22 mouse cellular contexts compared by ENCODE assay signal in genomic region chr14:20189751-20190150, GRCm38 (mm10). TPM values are rescaled to one million over a fixed set of nuclear protein-coding genes. Genes with fewer than 3 reads are reported as not detected.
DNase-seq lines count a peak whose midpoint lies in the region; ATAC-seq and TF ChIP-seq lines count a peak whose summit lies in the region.
"Had no signal": no experiment of that assay in that cellular context is flagged by ENCODE, and none has a peak within 500 bp of the region (broad histone marks: within the 10 kb centered on the region; RNA-seq: fewer than 3 reads in every experiment).

No protein-coding gene starts in this region.

- no peaks in the 10 kb centered on the region; the same call in 1 of the 2 replicates for H3K4me1 ChIP-seq in intestine, embryonic 16.5 days (ENCODE audit: control insufficient read depth, insufficient read depth, low read length)
- H3K4me1 ChIP-seq in kidney, postnatal 0 days (replicated peaks; ENCODE audit: insufficient read depth, low read length), result no peaks in the 10 kb centered on the region
- H3K4me1 ChIP-seq: limb, embryonic 13.5 days had no signal

- POLR2A ChIA-PET in Patski (lab: Charles Lee), result interaction anchor here (1.4 kb wide), 1 partner anchor 51 kb away, joined by 4 read pairs; no protein-coding TSS in a partner anchor

- CTCF ChIA-PET in Patski (lab: Charles Lee), result interaction anchor here (1.1 to 1.7 kb wide), 3 partner anchors 9 to 75 kb away, joined by 3 to 6 read pairs (median 4); no protein-coding TSS in a partner anchor

- in situ Hi-C loops in Patski (cut with MboI; ENCODE audit: low pct_unique_long_range_greater_than_20kb), result no loop called here

- DNase-seq in 3134 (ENCODE audit: extremely low read depth, insufficient read length, low spot score), result peak; percentile 24
- DNase-seq in Patski (ENCODE audit: low read depth, low spot score), result peak; percentile 87
- DNase-seq in kidney, postnatal 0 days (ENCODE audit: low spot score), result peak; percentile 30
- DNase-seq in layer of hippocampus, postnatal 25 days (ENCODE audit: extremely low spot score in 1 of 2, low spot score in 1 of 2), result no peak
- no peak for DNase-seq in layer of hippocampus, adult 11-12 months (ENCODE audit: low spot score)
- DNase-seq in heart, adult 11 months, result no peak
- DNase-seq: cerebellum, adult 9-11 months; gastrocnemius, postnatal 36 days; heart, postnatal 36 days; lung, postnatal 14 days; right cerebral cortex, adult 18-20 months; thymus, postnatal 25 days had no signal

- no peak overlapping the region for H3K4me2 ChIP-seq in intestine, embryonic 16.5 days (ENCODE audit: low read depth, low read length)
- H3K4me2 ChIP-seq in kidney, postnatal 0 days (ENCODE audit: low read length), result no peak overlapping the region
- H3K4me2 ChIP-seq: heart, embryonic 11.5 days; limb, embryonic 13.5 days; liver, embryonic 15.5 days had no signal

- no peak for TF ChIP-seq CTCF in Patski (IDR thresholded peaks at IDR 0.05)
- TF ChIP-seq CTCF in kidney, postnatal 0 days (IDR thresholded peaks at IDR 0.05; ENCODE audit: low read depth), result no peak

- WGBS in intestine, embryonic 16.5 days, result 67% methylated on average over 2 of the region's 2 CpGs
- WGBS in kidney, postnatal 0 days, result 45% methylated on average over 2 of the region's 2 CpGs

- no peaks in the 10 kb centered on the region for H3K36me3 ChIP-seq in intestine, embryonic 16.5 days (ENCODE audit: control insufficient read depth, insufficient read depth, low read length)
- H3K36me3 ChIP-seq in kidney, postnatal 0 days (ENCODE audit: insufficient read depth, low read length), result no peaks in the 10 kb centered on the region
- H3K36me3 ChIP-seq: limb, embryonic 13.5 days; liver, embryonic 15.5 days had no signal

- peak; percentile 95 for ATAC-seq in Patski
- ATAC-seq in intestine, embryonic 16.5 days, result peak; percentile 40; the same call in 1 of the 2 replicates
- peak; percentile 44; the same call in 1 of the 2 replicates for ATAC-seq in kidney, postnatal 0 days (replicated peaks; ENCODE audit: low FRiP score, low read depth)
- ATAC-seq in inflammation-experienced regulatory T-cells, adult 6 months, result no peak
- ATAC-seq: hindbrain, embryonic 16.5 days; midbrain, embryonic 16.5 days had no signal

- no peaks in the 10 kb centered on the region for H3K9me3 ChIP-seq in intestine, embryonic 16.5 days (ENCODE audit: control insufficient read depth, low read length)
- H3K9me3 ChIP-seq in kidney, postnatal 0 days (replicated peaks; ENCODE audit: low read length), result no peaks in the 10 kb centered on the region
- H3K9me3 ChIP-seq: limb, embryonic 13.5 days; liver, embryonic 15.5 days; megakaryocyte, embryonic 14.5 days had no signal

- no peak overlapping the region for H3K4me3 ChIP-seq in intestine, embryonic 16.5 days (ENCODE audit: low read length)
- H3K4me3 ChIP-seq in kidney, postnatal 0 days (replicated peaks; ENCODE audit: low read depth, low read length), result no peak overlapping the region
- H3K4me3 ChIP-seq: layer of hippocampus, adult 2 months; left cerebral cortex, adult 2 months; limb, embryonic 13.5 days; liver, embryonic 15.5 days; megakaryocyte, embryonic 14.5 days had no signal

- H3K27ac ChIP-seq in intestine, embryonic 16.5 days (ENCODE audit: low read length), result no peak overlapping the region
- no peak overlapping the region for H3K27ac ChIP-seq in kidney, postnatal 0 days
- H3K27ac ChIP-seq: layer of hippocampus, adult 2 months; left cerebral cortex, adult 2 months; limb, embryonic 13.5 days; liver, embryonic 15.5 days had no signal

- no peaks in the 10 kb centered on the region for H3K27me3 ChIP-seq in Patski
- H3K27me3 ChIP-seq in intestine, embryonic 16.5 days (replicated peaks; ENCODE audit: control insufficient read depth, insufficient read depth, low read length), result no peaks in the 10 kb centered on the region
- no peaks in the 10 kb centered on the region for H3K27me3 ChIP-seq in kidney, postnatal 0 days (ENCODE audit: insufficient read depth, low read length)
- H3K27me3 ChIP-seq: limb, embryonic 13.5 days; liver, embryonic 15.5 days; megakaryocyte, embryonic 14.5 days had no signal

- H3K9ac ChIP-seq in intestine, embryonic 16.5 days (ENCODE audit: low read depth, low read length), result no peak overlapping the region
- H3K9ac ChIP-seq in kidney, postnatal 0 days (ENCODE audit: low read depth, low read length), result no peak overlapping the region
- H3K9ac ChIP-seq: limb, embryonic 13.5 days; liver, embryonic 15.5 days had no signal

RNA-seq across cellular contexts. Expression of gene Kcnk5, which starts 8.1 kb away (rescaled TPM):
- polyA plus RNA-seq in Patski (2021), result 2.2 TPM
- 10.7 and 10.9 TPM in 2 replicates for polyA plus RNA-seq in intestine, embryonic 16.5 days (2015; fragmentation: Nextera tagmentation; extraction: Ambion mirVana)
- polyA plus RNA-seq in kidney, postnatal 0 days (2015; fragmentation: Nextera tagmentation; extraction: Ambion mirVana), result 12.0 and 14.8 TPM in 2 replicates
- under 1 TPM; 0.42 to 0.57 TPM for total RNA-seq in layer of hippocampus, postnatal 25 days (2021)
- 1 to 10 TPM; 4.2 to 7.5 (median 5.4) TPM for polyA plus RNA-seq in inflammation-experienced regulatory T-cells, adult 6 months (2017; shearing (Covaris generic))

RNA-seq across cellular contexts. Expression of gene Saysd1, which starts 51.4 kb away (rescaled TPM):
- 9.0 TPM for polyA plus RNA-seq in Patski (2021)
- polyA plus RNA-seq in intestine, embryonic 16.5 days (2015; fragmentation: Nextera tagmentation; extraction: Ambion mirVana), result 20.2 and 21.5 TPM in 2 replicates
- polyA plus RNA-seq in kidney, postnatal 0 days (2015; fragmentation: Nextera tagmentation; extraction: Ambion mirVana), result 18.1 and 19.3 TPM in 2 replicates
- total RNA-seq in layer of hippocampus, postnatal 25 days (2021), result 1 to 10 TPM; 5.5 to 6.0 TPM
- 10 to 100 TPM; 21.3 to 40.2 (median 21.6) TPM for polyA plus RNA-seq in inflammation-experienced regulatory T-cells, adult 6 months (2017; shearing (Covaris generic))

Comparison
In these comparisons a context has a peak if more than half of its experiments do, and no peak if none do; other contexts are left out.
1. DNase-seq: peak in 3134 (single experiment), Patski (single experiment) and kidney, postnatal 0 days (single experiment); none in layer of hippocampus, postnatal 25 days (0 of 2), layer of hippocampus, adult 11-12 months (single experiment) and heart, adult 11 months (single experiment).